Mouse (Mus musculus) limb, embryonic 13.5 days (tissue): ENCODE results near the gene Mfsd8. TPM values are rescaled to one million over a fixed set of nuclear protein-coding genes. Genes with fewer than 3 reads are reported as not detected.

Source experiments
- ATAC-seq: fragments of 200-750 bp; cut with Nextera tagmentation; 2 replicates; pipeline ENCODE4 v1.8.0; 2017; ENCODE audit warnings: low read depth, moderate number of reproducible peaks, moderate TSS enrichment; ENCODE audit not compliant: low FRiP score
- H3K27ac ChIP-seq: fragments of 300-500 bp; sonication (generic); 2 replicates; pipeline ENCODE4 v1.5.1; 2015; ENCODE audit warnings: inconsistent platforms, mild to moderate bottlenecking, moderate library complexity
- H3K27me3 ChIP-seq: fragments of 300-500 bp; sonication (generic); 2 replicates; pipeline ENCODE4 v1.6.1; 2015; ENCODE audit warnings: mild to moderate bottlenecking, inconsistent platforms
- H3K36me3 ChIP-seq: fragments of 300-500 bp; sonication (generic); 2 replicates; pipeline ENCODE4 v1.6.1; 2015; ENCODE audit warnings: inconsistent platforms, mild to moderate bottlenecking, moderate library complexity
- H3K4me1 ChIP-seq: fragments of 300-500 bp; sonication (generic); 2 replicates; pipeline ENCODE4 v1.6.1; 2015; ENCODE audit warnings: inconsistent platforms
- H3K4me2 ChIP-seq: fragments of 300-500 bp; sonication (generic); replicated peaks from 2 replicates; pipeline ENCODE4 v1.6.1; 2015; ENCODE audit warnings: inconsistent platforms, mild to moderate bottlenecking, moderate library complexity
- H3K4me3 ChIP-seq: fragments of 300-500 bp; sonication (generic); 2 replicates; pipeline ENCODE4 v1.5.1; 2015; ENCODE audit warnings: moderate library complexity, mild to moderate bottlenecking, inconsistent platforms
- H3K9ac ChIP-seq: fragments of 300-500 bp; sonication (generic); 2 replicates; pipeline ENCODE4 v1.6.1; 2015; ENCODE audit warnings: mild to moderate bottlenecking, inconsistent platforms
- H3K9me3 ChIP-seq: fragments of 300-500 bp; sonication (generic); 2 replicates; pipeline ENCODE4 v1.6.1; 2016; ENCODE audit warnings: inconsistent platforms
- WGBS: fragments of 180-500 bp; shearing (Covaris S2); methylation state at CpG from one replicate; pipeline ENCODE4 v1.1.7; 2015; 5-methylcytosine and 5-hydroxymethylcytosine counted together
- polyA plus RNA-seq: library from polyadenylated mRNA; unstranded; fragments of >200 nt; fragmentation: Nextera tagmentation; extraction: Ambion mirVana; gene quantifications from 2 replicates; pipeline ENCODE4 v1.2.1, GENCODE M21; 2015

The Mfsd8 gene
- polyA plus RNA-seq, 1 experiment from 2014 or later = 6.9 TPM

- Histone ChIP-seq H3K4me1 (peaks cover 14% of the 10 kb centered on the region), H3K9me3 (no peaks in the 10 kb centered on the region), H3K36me3 (peaks cover 11% of the 10 kb centered on the region; the same call in 1 of the 2 replicates), H3K9ac (peak within 1 kb of the TSS; percentile 90), H3K4me3 (peak within 1 kb of the TSS; percentile 93), H3K27ac (peak within 1 kb of the TSS; percentile 69), H3K27me3 (no peaks in the 10 kb centered on the region), H3K4me2 (peak within 1 kb of the TSS; percentile 94)
- peak; percentile 96 for ATAC-seq
- WGBS = 2% methylated on average over 66 of the region's 66 CpGs
Observed at GRCm38 (mm10) chr3:40799530-40800372, 46.9 kb downstream of the Mfsd8 start, which contains the start of gene Plk4. Gene Plk4 (plus strand): TSS chr3:40800019.

- H3K36me3 ChIP-seq = peaks cover 11% of the 10 kb centered on the region; the same call in 1 of the 2 replicates
- H3K27me3 ChIP-seq = no peaks in the 10 kb centered on the region
- no peak overlapping the region for H3K4me2 ChIP-seq
- no peaks in the 10 kb centered on the region for H3K9me3 ChIP-seq
- no peak for ATAC-seq
- peaks cover 14% of the 10 kb centered on the region for H3K4me1 ChIP-seq
- 37% methylated on average over 7 of the region's 7 CpGs for WGBS
- no peak overlapping the region for H3K27ac ChIP-seq
- H3K4me3 ChIP-seq = no peak overlapping the region
- no peak overlapping the region for H3K9ac ChIP-seq
Observed at GRCm38 (mm10) chr3:40798500-40798899, 48.2 kb downstream of the Mfsd8 start.

GRCm38 (mm10) chr3:40798054-40798453, 48.6 kb downstream of the Mfsd8 start:
- no peaks in the 10 kb centered on the region for H3K9me3 ChIP-seq
- H3K27me3 ChIP-seq = no peaks in the 10 kb centered on the region
- WGBS = 63% methylated on average over 1 of the region's 1 CpGs
- peaks cover 14% of the 10 kb centered on the region for H3K4me1 ChIP-seq
- no peak overlapping the region for H3K4me3 ChIP-seq
- no peak overlapping the region for H3K9ac ChIP-seq
- H3K4me2 ChIP-seq = no peak overlapping the region
- peaks cover 11% of the 10 kb centered on the region; the same call in 1 of the 2 replicates for H3K36me3 ChIP-seq
- no peak for ATAC-seq
- H3K27ac ChIP-seq = no peak overlapping the region

GRCm38 (mm10) chr3:40793783-40794182, 52.9 kb downstream of the Mfsd8 start:
- Histone ChIP-seq H3K27ac (no peak overlapping the region), H3K36me3 (no peaks in the 10 kb centered on the region), H3K9me3 (no peaks in the 10 kb centered on the region), H3K4me1 (no peaks in the 10 kb centered on the region), H3K4me2 (no peak overlapping the region), H3K9ac (no peak overlapping the region), H3K4me3 (no peak overlapping the region), H3K27me3 (no peaks in the 10 kb centered on the region)
- ATAC-seq = no peak
- 82% methylated on average over 2 of the region's 2 CpGs for WGBS

Other genes with a start within 250 kb of the Mfsd8 start
- 0.17 and 0.25 TPM in 2 replicates for gene Slc25a31, start 138.0 kb downstream of the Mfsd8 start, polyA plus RNA-seq
- 3.6 and 4.6 TPM in 2 replicates for gene Hspa4l, start 102.4 kb downstream of the Mfsd8 start, polyA plus RNA-seq
- 53.0 and 55.2 TPM in 2 replicates for gene Plk4, start 46.9 kb downstream of the Mfsd8 start, polyA plus RNA-seq
- 8.5 and 10.5 TPM in 2 replicates for gene Abhd18, start 84 bp upstream of the Mfsd8 start, polyA plus RNA-seq
- 0.28 and 0.37 TPM in 2 replicates for gene 1700034I23Rik, start 55.7 kb upstream of the Mfsd8 start, polyA plus RNA-seq
- gene Larp1b, start 102.9 kb upstream of the Mfsd8 start, polyA plus RNA-seq = 1.5 and 1.6 TPM in 2 replicates
- gene Pgrmc2, start 236.2 kb upstream of the Mfsd8 start, polyA plus RNA-seq = 39.1 and 40.1 TPM in 2 replicates